Mouse (Mus musculus): Measurements from ENCODE around the gene P2ry6. TPM values are rescaled to one million over a fixed set of nuclear protein-coding genes. Genes with fewer than 3 reads are reported as not detected.

The P2ry6 gene
- polyA plus RNA-seq, 1 experiment from 2014 or later = 2.5 TPM

- Histone ChIP-seq H3K36me3 (ENCODE audit: control insufficient read depth, insufficient read depth, low read length) (no peaks in the 10 kb centered on the region), H3K4me1 (ENCODE audit: control insufficient read depth, insufficient read depth, low read length) (peaks cover 15% of the 10 kb centered on the region), H3K9ac (ENCODE audit: low read length) (no peak overlapping the region), H3K4me3 (ENCODE audit: low read depth, low read length) (no peak overlapping the region), H3K9me3 (ENCODE audit: control insufficient read depth, low read length) (no peaks in the 10 kb centered on the region), H3K27me3 (ENCODE audit: control insufficient read depth, insufficient read depth, low read length) (no peaks in the 10 kb centered on the region), H3K27ac (replicated peaks; ENCODE audit: low read depth, low read length) (no peak overlapping the region), H3K4me2 (ENCODE audit: low read depth, severe bottlenecking) (no peak overlapping the region)
- ATAC-seq (ENCODE audit: insufficient number of reproducible peaks, low FRiP score, low TSS enrichment, low read depth) (no peak), DNase-seq (ENCODE audit: low spot score) (no peak)
- 92% methylated on average over 5 of the region's 5 CpGs for WGBS
Measured at GRCm38 (mm10) chr7:100904612-100905011, 69.8 kb downstream of the P2ry6 start.

DNA sequence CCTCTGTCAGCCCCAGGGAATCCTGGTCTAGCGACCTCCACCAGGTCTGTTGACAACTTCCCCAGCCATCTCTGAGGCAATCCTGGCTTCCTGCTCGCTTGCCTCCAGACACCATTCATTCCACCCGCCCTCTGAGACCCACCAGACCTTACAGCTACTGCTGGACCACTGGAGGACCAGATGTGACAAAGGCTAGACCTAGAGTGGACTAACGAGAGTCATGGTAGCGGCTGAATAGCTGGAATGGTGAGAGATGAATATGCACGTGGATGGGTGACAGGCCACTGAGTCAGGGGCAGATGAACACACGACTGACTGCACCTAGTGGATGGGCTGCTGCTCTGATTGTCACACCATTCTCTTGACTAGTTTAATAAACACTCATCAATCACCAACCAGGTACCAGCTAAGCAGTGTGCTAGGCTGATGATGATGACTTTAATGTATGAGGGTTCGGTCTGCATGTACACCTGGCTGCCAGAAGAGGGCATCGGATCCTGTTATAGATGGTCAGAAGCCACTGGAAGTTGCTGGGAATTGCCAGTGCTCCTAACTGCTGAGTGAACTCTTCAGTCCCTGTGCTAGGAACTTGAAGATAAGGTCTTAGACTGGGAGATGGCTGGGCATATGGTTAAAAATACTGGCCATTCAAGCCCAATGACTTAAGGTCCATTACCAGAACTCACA is 71.9 kb downstream of the P2ry6 start:
- no peak for ATAC-seq (ENCODE audit: insufficient number of reproducible peaks, low FRiP score, low TSS enrichment, low read depth)
- H3K4me2 ChIP-seq (ENCODE audit: low read depth, severe bottlenecking) = no peak overlapping the region
- H3K9me3 ChIP-seq (ENCODE audit: control insufficient read depth, low read length) = no peaks in the 10 kb centered on the region
- WGBS = 79% methylated on average over 9 of the region's 9 CpGs
- DNase-seq (ENCODE audit: low spot score) = peak; percentile 43
- peaks cover 3% of the 10 kb centered on the region; the same call in 1 of the 2 replicates for H3K36me3 ChIP-seq (ENCODE audit: control insufficient read depth, insufficient read depth, low read length)
- H3K27ac ChIP-seq (replicated peaks; ENCODE audit: low read depth, low read length) = no peak overlapping the region
- H3K4me3 ChIP-seq (ENCODE audit: low read depth, low read length) = no peak overlapping the region
- no peak overlapping the region for H3K9ac ChIP-seq (ENCODE audit: low read length)
- no peaks in the 10 kb centered on the region for H3K27me3 ChIP-seq (ENCODE audit: control insufficient read depth, insufficient read depth, low read length)
- peaks cover 2% of the 10 kb centered on the region for H3K4me1 ChIP-seq (ENCODE audit: control insufficient read depth, insufficient read depth, low read length)

DNA sequence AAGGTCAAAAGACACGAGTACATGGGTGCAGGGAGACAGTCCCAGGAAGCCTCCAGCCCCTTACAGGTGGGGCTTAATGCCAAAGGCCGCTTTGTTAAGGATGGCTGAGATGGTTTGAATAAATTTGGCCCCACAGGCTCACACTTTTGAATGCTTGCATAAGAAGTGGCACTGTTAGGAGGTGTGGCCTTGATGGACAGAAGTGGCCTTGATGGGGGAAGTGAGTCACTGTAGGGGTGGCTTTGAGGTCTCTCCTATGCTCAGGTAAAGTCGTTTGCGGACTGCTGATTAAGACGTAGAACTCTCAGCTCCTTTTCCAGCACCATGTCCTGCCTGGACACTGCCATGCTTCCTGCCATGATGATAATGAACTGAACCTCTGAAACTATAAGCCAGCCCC is 76.6 kb downstream of the P2ry6 start:
- H3K36me3 ChIP-seq (ENCODE audit: control insufficient read depth, insufficient read depth, low read length) = peaks cover 3% of the 10 kb centered on the region; the same call in 1 of the 2 replicates
- H3K27me3 ChIP-seq (ENCODE audit: control insufficient read depth, insufficient read depth, low read length) = no peaks in the 10 kb centered on the region
- DNase-seq (ENCODE audit: low spot score) (no peak), ATAC-seq (ENCODE audit: insufficient number of reproducible peaks, low FRiP score, low TSS enrichment, low read depth) (no peak)
- H3K9ac ChIP-seq (ENCODE audit: low read length) = no peak overlapping the region
- no peak overlapping the region for H3K4me2 ChIP-seq (ENCODE audit: low read depth, severe bottlenecking)
- 85% methylated on average over 5 of the region's 5 CpGs for WGBS
- no peak overlapping the region for H3K27ac ChIP-seq (replicated peaks; ENCODE audit: low read depth, low read length)
- H3K4me3 ChIP-seq (ENCODE audit: low read depth, low read length) = no peak overlapping the region
- no peaks in the 10 kb centered on the region for H3K9me3 ChIP-seq (ENCODE audit: control insufficient read depth, low read length)
- H3K4me1 ChIP-seq (ENCODE audit: control insufficient read depth, insufficient read depth, low read length) = peaks cover 17% of the 10 kb centered on the region

- WGBS = 2% methylated on average over 12 of the region's 12 CpGs
- peaks cover 3% of the 10 kb centered on the region; the same call in 1 of the 2 replicates for H3K36me3 ChIP-seq (ENCODE audit: control insufficient read depth, insufficient read depth, low read length)
Measured at GRCm38 (mm10) chr7:100894833-100895226, 79.6 kb downstream of the P2ry6 start.

GRCm38 (mm10) chr7:100894057-100894832 is 80.2 kb downstream of the P2ry6 start:
- Histone ChIP-seq H3K27me3 (ENCODE audit: control insufficient read depth, insufficient read depth, low read length) (no peaks in the 10 kb centered on the region), H3K9ac (ENCODE audit: low read length) (peak overlapping the region; percentile 53), H3K4me3 (ENCODE audit: low read depth, low read length) (peak overlapping the region; percentile 45), H3K27ac (replicated peaks; ENCODE audit: low read depth, low read length) (no peak overlapping the region; the same call in 1 of the 2 replicates), H3K36me3 (ENCODE audit: control insufficient read depth, insufficient read depth, low read length) (peaks cover 6% of the 10 kb centered on the region; the same call in 1 of the 2 replicates), H3K4me1 (ENCODE audit: control insufficient read depth, insufficient read depth, low read length) (peaks cover 17% of the 10 kb centered on the region), H3K9me3 (ENCODE audit: control insufficient read depth, low read length) (no peaks in the 10 kb centered on the region), H3K4me2 (ENCODE audit: low read depth, severe bottlenecking) (peak overlapping the region; percentile 96)
- DNase-seq (ENCODE audit: low spot score) (peak; percentile 48), ATAC-seq (ENCODE audit: insufficient number of reproducible peaks, low FRiP score, low TSS enrichment, low read depth) (peak; percentile 58)
- WGBS = 3% methylated on average over 53 of the region's 53 CpGs

More at GRCm38 (mm10) chr7:100894833-100895226, 79.6 kb downstream of the P2ry6 start:
- H3K4me3 ChIP-seq (ENCODE audit: low read depth, low read length) = peak overlapping the region; percentile 45
- no peaks in the 10 kb centered on the region for H3K27me3 ChIP-seq (ENCODE audit: control insufficient read depth, insufficient read depth, low read length)
- no peak for DNase-seq (ENCODE audit: low spot score)
- ATAC-seq (ENCODE audit: insufficient number of reproducible peaks, low FRiP score, low TSS enrichment, low read depth) = 0 out of 2 replicates have a peak, but pooled peaks have one; percentile 10
- peaks cover 17% of the 10 kb centered on the region for H3K4me1 ChIP-seq (ENCODE audit: control insufficient read depth, insufficient read depth, low read length)
- peak overlapping the region; percentile 53 for H3K9ac ChIP-seq (ENCODE audit: low read length)
- no peaks in the 10 kb centered on the region for H3K9me3 ChIP-seq (ENCODE audit: control insufficient read depth, low read length)
- no peak overlapping the region; the same call in 1 of the 2 replicates for H3K27ac ChIP-seq (replicated peaks; ENCODE audit: low read depth, low read length)
- peak overlapping the region; percentile 96 for H3K4me2 ChIP-seq (ENCODE audit: low read depth, severe bottlenecking)

DNA sequence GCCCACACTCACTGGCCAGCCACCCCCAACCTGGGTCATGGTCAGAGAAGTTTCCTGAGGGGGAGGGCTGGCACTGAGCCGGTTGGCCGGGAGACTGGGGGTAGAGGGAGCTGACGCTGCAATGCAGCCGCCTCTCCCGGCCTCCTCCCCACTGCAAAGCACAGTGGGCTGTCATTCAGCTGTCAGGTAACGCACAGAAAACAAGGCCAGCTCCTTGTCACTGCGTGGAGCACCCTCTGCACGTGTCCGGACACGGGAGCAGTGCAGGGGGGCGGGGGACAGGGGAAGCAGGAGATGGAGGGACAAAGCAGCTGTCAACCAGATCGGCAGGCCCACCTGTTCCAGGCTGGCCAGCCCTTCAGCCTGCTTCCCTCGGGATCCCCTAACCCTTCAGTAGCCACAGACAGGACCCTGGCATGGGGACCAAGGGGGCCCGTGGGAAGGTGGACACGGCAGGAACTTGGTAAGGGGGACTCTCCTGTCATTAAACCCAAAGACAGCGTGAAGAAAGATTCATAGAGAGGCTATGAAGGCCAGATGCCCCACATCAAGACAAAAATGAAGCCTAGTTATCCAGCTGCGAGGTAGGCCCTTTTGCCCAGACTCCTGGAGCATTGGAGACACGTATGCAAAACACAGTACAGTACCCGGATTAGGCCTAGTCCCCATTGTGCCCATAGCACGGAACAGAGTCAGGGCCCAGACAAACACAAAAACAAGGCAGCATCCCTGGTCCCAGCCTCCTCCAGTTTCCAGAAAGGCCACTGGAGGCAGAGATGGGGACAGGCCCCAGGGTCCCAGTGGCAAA is 81.0 kb downstream of the P2ry6 start:
- 69% methylated on average over 20 of the region's 20 CpGs for WGBS
- DNase-seq (ENCODE audit: low spot score) (no peak), ATAC-seq (ENCODE audit: insufficient number of reproducible peaks, low FRiP score, low TSS enrichment, low read depth) (no peak)
- peaks cover 9% of the 10 kb centered on the region; the same call in 1 of the 2 replicates for H3K36me3 ChIP-seq (ENCODE audit: control insufficient read depth, insufficient read depth, low read length)
- H3K9me3 ChIP-seq (ENCODE audit: control insufficient read depth, low read length) = no peaks in the 10 kb centered on the region
- no peak overlapping the region for H3K9ac ChIP-seq (ENCODE audit: low read length)
- H3K4me2 ChIP-seq (ENCODE audit: low read depth, severe bottlenecking) = peak overlapping the region; percentile 96; the same call in 1 of the 2 replicates
- peaks cover 17% of the 10 kb centered on the region for H3K4me1 ChIP-seq (ENCODE audit: control insufficient read depth, insufficient read depth, low read length)
- H3K27ac ChIP-seq (replicated peaks; ENCODE audit: low read depth, low read length) = no peak overlapping the region
- no peak overlapping the region for H3K4me3 ChIP-seq (ENCODE audit: low read depth, low read length)
- H3K27me3 ChIP-seq (ENCODE audit: control insufficient read depth, insufficient read depth, low read length) = no peaks in the 10 kb centered on the region

Measured in limb, embryonic 11.5 days (tissue).